Mouse (Mus musculus): ENCODE results near the gene Zbtb46.

- TF ChIP-seq CTCF (IDR thresholded peaks at IDR 0.05; ENCODE audit: low read depth, low read length) (no peak), POLR2A (IDR thresholded peaks at IDR 0.05; ENCODE audit: borderline replicate concordance, low read depth, low read length) (no peak)
These were observed 38.3 kb upstream of the Zbtb46 start for GRCm38 (mm10) chr2:181497548-181497875.
